Mouse (Mus musculus) intestine, postnatal 0 days (tissue): Measurements from ENCODE around the gene 1700020A23Rik. TPM values are rescaled to one million over a fixed set of nuclear protein-coding genes. Genes with fewer than 3 reads are reported as not detected.

Experiments
- ATAC-seq: fragments of 200-750 bp; cut with Nextera tagmentation; 2 replicates; pipeline ENCODE4 v1.8.0; 2017; ENCODE audit warnings: mild to moderate bottlenecking, moderate TSS enrichment, moderate library complexity
- H3K27ac ChIP-seq: fragments of 300-500 bp; sonication (generic); 2 replicates; pipeline ENCODE4 v1.5.1; 2014; ENCODE audit warnings: mild to moderate bottlenecking, low read depth, low read length, moderate library complexity
- H3K27me3 ChIP-seq: fragments of 300-500 bp; sonication (generic); replicated peaks from 2 replicates; pipeline ENCODE4 v1.6.1; 2014; ENCODE audit warnings: low read length, mixed read lengths; ENCODE audit not compliant: control insufficient read depth, insufficient read depth
- H3K36me3 ChIP-seq: fragments of 300-500 bp; sonication (generic); 2 replicates; pipeline ENCODE4 v1.6.1; 2014; ENCODE audit warnings: mild to moderate bottlenecking, moderate library complexity; ENCODE audit not compliant: control insufficient read depth, insufficient read depth
- H3K4me1 ChIP-seq: fragments of 300-500 bp; sonication (generic); replicated peaks from 2 replicates; pipeline ENCODE4 v1.6.1; 2014; ENCODE audit warnings: antibody characterized with exemption, low read length, mixed read lengths; ENCODE audit not compliant: control insufficient read depth, insufficient read depth
- H3K4me2 ChIP-seq: fragments of 300-500 bp; sonication (generic); replicated peaks from 2 replicates; pipeline ENCODE4 v1.6.1; 2014; ENCODE audit warnings: low read depth, mild to moderate bottlenecking, moderate library complexity
- H3K4me3 ChIP-seq: fragments of 300-500 bp; sonication (generic); 2 replicates; pipeline ENCODE4 v1.5.1; 2014; ENCODE audit warnings: low read depth, low read length
- H3K9ac ChIP-seq: fragments of 300-500 bp; sonication (generic); 2 replicates; pipeline ENCODE4 v1.6.1; 2014; ENCODE audit warnings: mild to moderate bottlenecking, low read depth, low read length
- H3K9me3 ChIP-seq: fragments of 300-500 bp; sonication (generic); 2 replicates; pipeline ENCODE4 v1.6.1; 2016; ENCODE audit warnings: mixed run types; ENCODE audit not compliant: control insufficient read depth
- CTCF ChIP-seq: sonication (generic); IDR thresholded peaks from 2 replicates; pipeline ENCODE4 v1.5.1; 2016; ENCODE audit warnings: low read depth, mild to moderate bottlenecking, control low read depth, antibody characterized with exemption, moderate library complexity
- WGBS: fragments of 180-500 bp; shearing (Covaris S2); extraction: QIAGEN DNeasy Blood & Tissue Kit; methylation state at CpG from one replicate; pipeline ENCODE4 v1.1.7; 2014; 5-methylcytosine and 5-hydroxymethylcytosine counted together
- polyA plus RNA-seq: library from polyadenylated mRNA; unstranded; fragments of >200 nt; fragmentation: Nextera tagmentation; extraction: Ambion mirVana; gene quantifications from 2 replicates; pipeline ENCODE4 v1.2.1, GENCODE M21; 2015

The 1700020A23Rik gene
- polyA plus RNA-seq, 1 experiment from 2014 or later = not detected

DNA sequence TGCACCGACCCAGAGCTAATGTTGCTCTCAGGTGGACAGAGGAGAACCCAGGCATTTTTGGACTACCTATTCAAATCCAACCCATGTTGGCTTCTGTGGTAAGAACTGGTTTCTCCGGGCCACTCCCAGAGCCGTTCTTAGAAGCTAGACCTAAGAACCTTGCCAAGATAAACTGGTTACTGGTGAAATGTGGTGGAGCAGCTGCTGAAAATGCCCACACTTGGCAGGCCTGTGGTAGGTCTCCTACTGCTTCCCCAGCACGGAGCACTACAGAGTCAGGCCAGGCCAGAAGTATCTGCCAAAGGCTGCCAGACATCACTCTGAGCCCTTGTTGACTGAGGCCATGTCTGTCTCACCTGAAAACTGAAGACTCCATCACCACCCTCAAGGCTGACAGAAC, 30.1 kb upstream of the 1700020A23Rik start:
- no peak for ATAC-seq
- 80% methylated on average over 4 of the region's 4 CpGs for whole genome bisulfite sequencing

DNA sequence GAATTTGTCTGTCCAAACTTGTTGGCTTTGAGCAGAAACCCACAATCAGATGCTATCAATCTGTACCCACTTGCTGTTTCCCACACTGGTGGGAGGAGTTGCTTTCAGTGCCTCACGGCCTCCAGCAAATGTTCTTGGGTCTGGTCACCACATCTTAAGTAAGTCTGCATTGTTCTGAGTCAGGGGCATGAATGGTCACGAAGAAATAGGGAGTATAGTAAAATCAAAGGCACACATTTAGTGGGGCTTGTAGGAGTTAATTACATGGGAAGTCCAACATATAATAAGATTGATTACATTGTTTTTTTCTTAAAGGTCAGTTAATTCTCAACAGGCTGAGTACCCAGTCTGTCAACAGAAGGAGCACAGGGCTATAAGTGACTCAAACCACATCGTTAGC, 21.9 kb upstream of the 1700020A23Rik start:
- no peak overlapping the region for H3K27ac ChIP-seq
- ATAC-seq = no peak
- 55% methylated on average over 3 of the region's 3 CpGs for WGBS
- no peak overlapping the region for H3K4me3 ChIP-seq
- H3K4me2 ChIP-seq = no peak overlapping the region
- no peak overlapping the region for H3K9ac ChIP-seq
- no peak for TF ChIP-seq CTCF
- H3K27me3 ChIP-seq = no peaks in the 10 kb centered on the region
- H3K4me1 ChIP-seq = no peaks in the 10 kb centered on the region
- no peaks in the 10 kb centered on the region for H3K9me3 ChIP-seq
- no peaks in the 10 kb centered on the region for H3K36me3 ChIP-seq

More for the DNA sequence above, 30.1 kb upstream of the 1700020A23Rik start:
- Histone ChIP-seq H3K27me3 (no peaks in the 10 kb centered on the region), H3K4me3 (no peak overlapping the region), H3K27ac (no peak overlapping the region), H3K36me3 (no peaks in the 10 kb centered on the region), H3K4me2 (no peak overlapping the region), H3K9ac (no peak overlapping the region), H3K9me3 (no peaks in the 10 kb centered on the region), H3K4me1 (no peaks in the 10 kb centered on the region)
- TF ChIP-seq CTCF = no peak

DNA sequence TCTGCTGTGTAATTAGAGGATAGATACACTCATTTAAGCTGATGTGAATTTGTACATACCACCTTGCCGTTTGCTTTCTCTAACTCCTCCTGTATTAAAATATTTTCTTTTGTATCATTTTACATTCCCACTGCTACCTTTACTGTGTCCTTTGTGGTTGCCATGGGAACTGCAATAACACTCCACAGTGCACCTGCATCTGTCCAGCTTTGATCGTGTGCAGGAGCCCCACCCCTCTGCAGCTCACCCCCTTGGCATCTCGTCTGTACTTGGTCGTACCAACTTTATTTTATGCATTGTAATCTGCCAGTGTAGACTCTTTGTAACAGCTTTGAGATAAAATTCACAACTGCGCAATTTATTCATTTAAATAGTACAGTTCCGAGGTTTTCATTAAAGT, 21.2 kb upstream of the 1700020A23Rik start:
- H3K36me3 ChIP-seq = no peaks in the 10 kb centered on the region
- no peak for TF ChIP-seq CTCF
- no peak overlapping the region for H3K4me3 ChIP-seq
- WGBS = 58% methylated on average over 6 of the region's 6 CpGs
- no peak overlapping the region for H3K4me2 ChIP-seq
- H3K9me3 ChIP-seq = no peaks in the 10 kb centered on the region
- H3K4me1 ChIP-seq = no peaks in the 10 kb centered on the region
- no peak overlapping the region for H3K9ac ChIP-seq
- no peak for ATAC-seq
- no peaks in the 10 kb centered on the region for H3K27me3 ChIP-seq
- H3K27ac ChIP-seq = no peak overlapping the region

GRCm38 (mm10) chr2:130386212-130386611, 18.8 kb upstream of the 1700020A23Rik start:
- Histone ChIP-seq H3K4me3 (no peak overlapping the region), H3K36me3 (no peaks in the 10 kb centered on the region)
- ATAC-seq = no peak

DNA sequence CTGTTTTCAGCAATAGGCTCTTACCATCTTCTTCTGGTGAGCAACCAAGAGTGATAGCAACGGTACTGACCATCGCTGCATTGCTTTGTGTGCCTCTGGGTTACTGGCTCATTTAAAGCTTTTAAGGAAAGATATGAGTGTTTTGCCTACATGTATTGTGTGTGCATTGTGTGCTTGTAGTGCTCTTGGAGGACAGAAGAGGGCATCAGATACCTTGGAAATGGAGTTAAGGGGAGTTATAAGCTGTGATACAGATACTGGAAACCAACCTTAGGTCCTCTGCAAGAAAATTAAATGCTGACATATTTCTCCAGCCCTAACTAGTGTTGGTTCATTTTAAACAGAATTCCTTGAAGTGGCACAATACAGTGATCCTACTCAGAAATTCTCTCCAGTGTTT, 16.3 kb upstream of the 1700020A23Rik start:
- Histone ChIP-seq H3K36me3 (no peaks in the 10 kb centered on the region), H3K4me3 (no peak overlapping the region), H3K9ac (no peak overlapping the region), H3K4me2 (no peak overlapping the region), H3K27me3 (no peaks in the 10 kb centered on the region), H3K27ac (no peak overlapping the region), H3K9me3 (no peaks in the 10 kb centered on the region), H3K4me1 (no peaks in the 10 kb centered on the region)
- no peak for ATAC-seq
- WGBS = 83% methylated on average over 2 of the region's 2 CpGs
- peak; percentile 66 for TF ChIP-seq CTCF

More at GRCm38 (mm10) chr2:130386212-130386611, 18.8 kb upstream of the 1700020A23Rik start:
- Histone ChIP-seq H3K4me1 (no peaks in the 10 kb centered on the region), H3K9ac (no peak overlapping the region), H3K9me3 (no peaks in the 10 kb centered on the region), H3K27ac (no peak overlapping the region), H3K4me2 (no peak overlapping the region), H3K27me3 (no peaks in the 10 kb centered on the region)
- no peak for TF ChIP-seq CTCF
- WGBS = 52% methylated on average over 1 of the region's 1 CpGs

GRCm38 (mm10) chr2:130390993-130391625, 13.9 kb upstream of the 1700020A23Rik start:
- Histone ChIP-seq H3K4me1 (no peaks in the 10 kb centered on the region), H3K9me3 (no peaks in the 10 kb centered on the region), H3K27ac (no peak overlapping the region), H3K4me3 (no peak overlapping the region), H3K9ac (no peak overlapping the region), H3K4me2 (no peak overlapping the region), H3K36me3 (no peaks in the 10 kb centered on the region; the same call in 1 of the 2 replicates), H3K27me3 (no peaks in the 10 kb centered on the region; the same call in 1 of the 2 replicates)
- no peak for TF ChIP-seq CTCF
- 72% methylated on average over 11 of the region's 11 CpGs for WGBS
- no peak for ATAC-seq
